Mouse (Mus musculus): Measurements from ENCODE around the gene Nkiras1.
"Not testable (repeated sequence)": the region's sequence is repeated elsewhere in the genome, so short reads cannot be mapped to it uniquely, and the experiment has no call there.

The Nkiras1 gene

DNA sequence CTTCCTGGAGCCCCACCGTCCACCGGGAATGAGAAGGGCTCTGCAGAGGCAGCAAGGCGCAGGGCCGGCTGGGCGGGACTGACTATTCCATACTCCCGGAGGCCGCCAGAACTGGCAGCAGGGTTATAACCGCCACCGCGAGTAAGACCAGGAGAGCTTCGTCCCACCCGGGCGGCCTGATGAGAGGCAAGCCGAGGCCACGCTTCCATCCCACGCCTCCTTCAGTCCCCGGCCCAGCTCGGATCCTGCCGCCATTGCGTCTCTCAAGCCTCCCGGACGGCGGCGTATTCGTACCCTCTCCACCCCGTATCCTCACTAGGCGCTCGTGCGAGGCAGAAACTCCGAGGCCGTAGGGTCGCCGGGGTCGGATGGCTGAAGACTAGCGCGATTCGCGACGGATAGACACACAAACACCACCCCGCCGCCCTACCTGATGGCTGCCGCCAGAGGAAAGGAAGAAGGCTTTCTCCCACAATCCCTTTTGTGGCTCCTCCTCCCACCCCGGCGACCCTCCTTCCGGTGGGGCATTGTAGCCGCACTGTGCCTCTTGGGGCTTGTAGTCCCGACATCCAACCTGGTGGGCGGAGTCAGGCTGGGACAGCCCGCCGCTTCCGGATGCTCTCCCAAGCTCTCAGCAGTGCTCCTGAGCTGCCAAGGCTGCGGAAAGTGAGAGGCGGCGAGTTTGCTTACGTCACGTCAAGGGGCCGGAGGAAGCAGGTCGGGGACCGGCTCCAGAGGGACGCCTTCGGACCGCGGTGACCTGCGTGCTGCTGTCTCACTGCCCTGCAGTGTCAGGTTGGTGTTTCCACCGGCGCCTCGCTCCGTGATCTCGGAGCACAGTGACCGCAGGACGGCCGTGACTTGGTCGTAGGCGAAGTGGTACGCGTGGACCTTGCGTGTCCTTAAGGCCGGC is at the start of gene Nkiras1, which contains the start of gene Rpl15:
Gene Nkiras1, plus strand, starts transcription at position 608 of the 913 bp plus-strand sequence.
Gene Rpl15, minus strand, starts transcription at position 863 of the 913 bp plus-strand sequence.
- peak; percentile 88 to 91 for DNase-seq (ENCODE audit: low spot score in 2 of 2)

DNA sequence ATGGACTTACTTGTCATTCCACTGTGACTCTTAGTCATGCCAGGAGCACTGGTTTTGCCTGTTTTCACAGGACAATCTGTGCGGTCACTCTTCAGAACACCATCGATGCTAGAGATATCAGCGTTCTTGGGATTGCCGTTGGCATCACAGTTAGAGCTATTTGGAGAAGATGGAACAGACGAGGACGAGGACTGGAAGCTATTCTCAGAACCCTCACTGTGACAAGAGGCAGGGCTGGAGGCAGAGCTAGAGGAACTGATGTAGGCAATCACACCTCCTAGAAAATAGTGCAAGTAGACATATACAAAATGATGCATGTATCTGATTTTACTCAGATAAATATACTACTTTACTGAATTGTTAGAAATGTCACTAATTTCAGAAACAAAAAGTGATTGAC is 49.0 kb upstream of the Nkiras1 start:
- no peak for DNase-seq (ENCODE audit: low spot score in 2 of 2)

DNA sequence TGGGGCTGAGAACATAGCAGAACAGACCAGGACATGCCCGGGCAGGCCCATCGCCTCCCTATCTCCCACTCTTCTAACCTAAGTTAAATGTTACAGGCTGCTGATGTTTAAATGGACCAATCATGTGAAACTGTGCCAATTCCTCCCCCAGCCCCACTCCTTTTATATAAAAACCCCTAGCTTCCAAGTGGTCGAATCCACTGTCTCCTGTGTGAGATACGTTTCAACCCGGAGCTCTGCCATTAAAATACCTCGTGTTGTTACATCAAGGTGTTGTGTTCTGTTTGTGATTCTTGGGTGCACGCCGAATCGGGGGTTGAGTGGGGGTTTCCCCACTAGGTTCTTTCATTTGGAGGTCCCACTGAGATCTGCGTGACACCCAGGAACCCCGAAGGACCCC is 45.5 kb upstream of the Nkiras1 start:
- not testable (repeated sequence) for DNase-seq (ENCODE audit: low spot score in 2 of 2)

DNA sequence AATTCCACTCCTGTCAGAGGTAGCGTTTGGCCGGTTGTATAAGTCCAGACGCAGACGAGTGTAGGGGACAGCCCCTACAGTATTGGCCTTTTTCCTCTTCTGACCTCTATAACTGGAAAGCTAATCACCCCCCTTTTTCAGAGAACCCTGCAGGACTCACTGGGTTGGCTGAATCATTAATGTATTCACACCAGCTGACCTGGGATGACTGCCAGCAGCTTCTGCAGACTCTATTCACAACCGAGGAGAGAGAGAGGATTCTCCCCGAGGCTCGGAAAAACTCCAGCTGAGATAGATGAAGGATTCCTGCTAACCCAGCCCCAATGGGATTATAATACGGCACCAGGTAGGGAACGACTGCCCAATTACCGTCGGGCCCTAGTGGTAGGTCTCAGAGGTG is 44.8 kb upstream of the Nkiras1 start:
- DNase-seq (ENCODE audit: low spot score in 2 of 2), result not testable (repeated sequence)

DNA sequence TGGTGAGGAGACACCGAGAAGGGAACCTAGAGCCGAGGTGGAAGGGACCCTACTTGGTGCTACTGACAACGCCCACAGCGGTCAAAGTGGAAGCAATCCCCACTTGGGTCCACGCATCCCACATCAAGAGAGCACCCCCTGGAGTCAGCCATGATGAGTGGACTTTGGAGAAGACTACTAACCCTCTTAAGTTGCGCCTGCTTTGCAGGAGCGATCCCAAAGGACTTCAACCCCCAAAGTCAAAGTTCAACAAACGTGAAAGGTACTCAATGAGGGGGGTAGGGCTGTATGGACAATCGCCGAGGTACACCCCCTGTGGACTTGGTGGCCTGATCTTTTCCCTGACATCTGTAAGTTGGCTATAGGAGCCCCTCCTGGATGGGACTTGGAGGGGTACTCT is 41.2 kb upstream of the Nkiras1 start:
- not testable (repeated sequence) for DNase-seq (ENCODE audit: low spot score in 2 of 2)

DNA sequence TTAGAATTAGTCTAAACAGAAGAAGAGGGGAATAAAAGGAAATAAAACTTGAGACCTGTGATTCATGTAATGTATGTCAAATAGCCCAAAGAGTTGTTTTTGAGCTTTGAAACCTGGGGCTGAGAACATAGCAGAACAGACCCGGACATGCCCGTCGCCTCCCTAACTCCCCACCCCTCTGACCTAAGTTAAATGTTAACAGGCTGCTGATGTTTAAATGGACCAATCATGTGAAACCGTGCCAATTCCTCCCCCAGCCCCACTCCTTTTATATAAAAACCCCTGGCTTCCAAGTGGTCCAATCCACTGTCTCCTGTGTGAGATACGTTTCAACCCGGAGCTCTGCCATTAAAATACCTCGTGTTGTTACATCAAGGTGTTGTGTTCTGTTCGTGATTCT is 39.1 kb upstream of the Nkiras1 start:
- DNase-seq (ENCODE audit: low spot score in 2 of 2), result not testable (repeated sequence)

DNA sequence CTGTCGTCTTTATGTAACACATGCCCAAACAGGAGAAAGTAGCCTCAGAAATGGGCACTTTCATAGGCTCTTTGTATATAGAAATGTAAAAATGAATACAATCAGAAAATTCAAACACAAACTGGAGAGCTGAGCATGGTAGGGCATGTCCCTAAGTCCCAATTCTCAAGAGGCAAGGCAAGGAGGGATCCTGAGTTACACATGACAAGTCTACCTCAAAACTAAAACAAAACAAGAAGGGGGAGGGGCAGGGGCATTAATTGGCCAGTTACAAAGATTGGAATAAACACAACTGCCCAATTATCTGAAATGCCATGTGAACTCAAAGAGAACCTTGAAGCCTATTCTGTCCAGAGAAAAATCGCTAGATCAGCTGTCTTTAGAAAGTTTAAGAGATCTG is 37.9 kb upstream of the Nkiras1 start:
- no peak for DNase-seq (ENCODE audit: low spot score in 2 of 2)

DNA sequence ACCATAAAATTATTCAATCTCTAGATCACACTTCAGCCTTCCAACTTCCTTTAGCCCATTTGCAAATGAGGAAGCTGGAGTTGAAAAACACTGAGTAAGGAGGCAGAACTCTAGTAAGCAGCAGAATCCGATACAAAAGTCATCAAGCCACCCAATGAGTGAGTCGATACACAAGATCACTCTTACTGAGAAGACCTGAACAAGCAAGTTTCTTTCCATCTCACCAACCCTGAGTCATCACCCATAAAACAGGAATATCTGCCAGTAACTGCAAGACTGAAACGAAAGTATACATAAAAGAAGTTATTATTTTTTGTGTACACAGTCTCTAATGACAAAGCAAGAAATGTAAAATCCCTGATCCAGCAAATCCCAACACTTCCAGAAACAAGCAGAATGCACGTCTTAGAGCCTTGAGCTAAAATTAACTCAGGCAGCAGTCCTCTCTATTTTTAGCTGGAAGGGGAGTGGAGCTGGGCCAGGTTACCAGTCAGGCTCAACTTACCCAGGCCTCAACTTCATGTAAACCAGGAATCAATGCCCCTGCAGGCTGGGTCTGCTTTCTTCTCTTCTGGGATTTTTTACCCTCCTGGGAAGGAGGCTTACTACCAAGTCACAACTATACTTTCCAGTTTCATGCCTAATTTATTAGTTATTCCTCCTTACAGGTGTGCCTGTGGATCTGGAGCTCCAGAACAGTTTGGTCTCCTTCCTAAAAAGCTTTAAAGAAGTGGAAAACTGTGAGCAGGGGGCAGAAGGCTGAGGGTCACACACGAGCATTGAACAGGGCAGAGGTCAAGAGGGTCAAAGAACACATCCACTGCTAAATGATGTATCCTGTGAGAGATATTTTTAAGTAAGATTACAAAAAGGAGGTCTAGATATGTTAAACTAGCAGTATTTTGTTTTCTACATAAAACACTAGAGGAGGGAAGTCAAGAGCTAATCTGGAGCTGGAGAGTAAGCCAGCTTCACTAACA is 36.7 kb upstream of the Nkiras1 start:
- no peak for DNase-seq (ENCODE audit: low spot score in 2 of 2)

DNA sequence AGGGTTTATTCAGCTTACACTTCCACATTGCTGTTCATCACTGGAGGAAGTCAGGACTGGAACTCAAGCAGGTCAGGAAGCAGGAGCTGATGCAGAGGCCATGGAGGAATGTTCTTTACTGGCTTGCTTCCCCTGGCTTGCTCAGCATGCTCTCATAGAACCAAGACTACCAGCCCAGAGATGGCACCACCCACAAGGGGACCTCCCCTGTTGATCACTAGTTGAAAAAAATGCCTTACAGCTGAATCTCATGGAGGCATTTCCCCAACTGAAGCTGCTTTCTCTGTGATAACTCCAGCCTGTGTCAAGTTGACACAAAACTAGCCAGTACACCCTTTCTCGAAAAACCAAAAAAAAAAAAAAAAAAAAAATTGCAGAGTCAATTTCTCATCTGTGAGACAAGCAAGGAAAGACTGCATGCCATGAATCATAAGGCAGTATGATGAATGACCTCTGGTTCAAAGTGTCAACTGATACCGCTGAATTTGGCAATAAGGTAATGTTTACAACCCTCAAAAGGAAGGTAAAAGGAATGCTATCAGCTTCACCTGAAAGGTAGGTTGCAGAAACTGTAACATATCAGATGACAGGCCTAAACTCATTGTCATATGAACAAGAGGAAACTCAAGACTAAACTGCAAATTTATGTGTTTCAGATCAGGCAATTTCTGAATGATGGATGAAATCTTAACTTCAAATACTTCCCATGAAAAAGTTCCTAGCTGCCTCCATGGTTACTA is 34.3 kb upstream of the Nkiras1 start:
- DNase-seq (ENCODE audit: low spot score in 2 of 2), result not testable (repeated sequence)

DNA sequence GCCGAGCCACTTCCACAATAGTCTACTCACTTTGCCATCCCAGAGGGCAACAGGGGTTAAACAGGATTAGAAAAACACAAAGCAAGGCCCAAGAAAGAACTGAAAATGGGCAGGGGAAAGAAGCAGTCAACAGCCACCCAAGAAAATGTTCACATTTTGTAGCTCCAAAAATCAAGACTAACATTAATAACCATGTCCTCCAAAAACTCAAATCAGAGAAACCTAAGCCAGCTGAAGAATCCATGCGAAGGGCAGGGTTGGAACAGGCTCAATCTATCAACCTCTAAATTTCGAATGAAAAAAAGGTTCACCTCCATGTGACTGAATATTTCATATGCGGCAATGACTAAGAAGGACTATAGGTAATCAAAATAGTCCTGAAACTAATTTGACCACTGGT is 33.6 kb upstream of the Nkiras1 start:
- no peak for DNase-seq (ENCODE audit: low spot score in 2 of 2)

DNA sequence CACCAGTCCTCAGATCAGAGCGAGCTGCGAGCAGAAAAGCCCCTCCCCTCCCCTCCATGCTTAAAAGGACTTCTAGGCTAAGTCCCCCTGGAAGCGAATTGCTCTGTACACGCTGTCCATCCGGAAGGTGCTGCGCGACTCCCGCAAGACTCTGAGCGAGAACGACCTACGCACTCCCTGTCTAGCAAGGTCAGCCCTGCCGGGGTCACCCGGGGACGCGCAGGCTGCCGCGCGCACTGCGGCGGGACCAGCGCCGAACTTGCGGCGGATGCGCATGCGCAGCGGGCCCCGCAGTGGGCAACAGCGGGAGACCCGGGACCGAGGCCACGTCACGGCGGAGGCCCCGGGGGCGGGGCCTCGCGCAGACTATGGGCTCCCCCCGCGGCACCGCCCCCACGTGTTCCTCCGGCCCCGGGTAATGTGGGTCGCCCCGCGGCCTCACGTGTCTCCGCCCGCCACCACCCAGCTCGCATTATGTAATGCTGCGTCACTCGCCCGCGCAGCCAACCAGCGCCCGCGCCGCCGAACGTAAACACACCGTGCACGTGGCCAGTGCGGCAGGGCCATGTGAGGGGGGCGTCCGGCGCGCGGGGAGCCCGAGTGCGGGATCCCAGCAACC is 32.7 kb upstream of the Nkiras1 start:
- DNase-seq (ENCODE audit: low spot score in 2 of 2), result peak; percentile 85 to 89

DNA sequence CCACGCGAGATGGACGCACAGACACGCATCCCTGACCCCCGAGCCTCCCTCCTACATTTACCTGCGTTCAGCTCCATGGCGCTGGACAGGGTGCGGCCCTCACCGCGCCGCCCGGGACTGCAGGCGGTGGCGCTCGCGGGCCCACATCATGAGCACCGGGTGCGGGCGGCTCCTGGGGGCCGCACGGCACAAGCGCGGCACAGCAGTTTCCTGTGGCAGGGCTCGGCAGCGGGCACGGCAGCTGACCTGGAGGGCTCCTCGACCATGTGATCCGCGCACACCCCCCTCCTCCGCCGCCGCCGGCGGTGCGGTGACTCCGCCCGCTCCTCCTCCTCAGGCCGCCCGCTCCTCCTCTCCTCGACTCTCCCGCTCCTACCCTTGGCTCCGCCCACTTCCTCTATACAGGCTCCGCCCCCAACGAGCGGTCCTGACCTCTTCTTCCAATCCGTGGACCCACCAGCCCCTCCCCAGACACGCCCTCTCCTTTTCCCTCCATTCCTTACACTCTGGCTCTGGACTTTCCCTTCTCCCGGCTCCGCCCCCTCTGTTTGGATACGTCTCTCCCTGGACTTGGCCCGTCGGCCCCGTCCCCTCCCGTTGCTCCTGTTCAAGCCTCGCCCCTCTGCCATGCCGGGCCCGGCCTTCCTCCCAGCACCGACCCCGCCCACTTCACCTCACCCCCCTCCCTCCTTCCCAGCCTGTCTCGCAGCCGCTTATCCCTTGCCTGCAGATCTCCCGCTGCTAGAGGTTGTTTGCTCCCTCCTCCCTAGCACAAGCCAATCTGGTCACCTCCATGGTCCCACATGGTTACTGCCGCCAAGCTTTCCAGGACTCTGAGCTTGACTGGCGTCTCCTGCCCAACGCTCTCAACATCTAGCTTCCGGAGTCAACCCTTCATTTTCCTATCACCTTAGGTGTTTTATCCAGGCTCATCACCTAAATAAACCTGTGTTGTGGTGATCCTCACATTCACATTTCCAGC is 31.9 kb upstream of the Nkiras1 start, which contains the start of gene Nr1d2:
Gene Nr1d2, minus strand, starts transcription at position 378 of the 982 bp plus-strand sequence.
- DNase-seq (ENCODE audit: low spot score in 2 of 2), result peak; percentile 82 to 84

DNA sequence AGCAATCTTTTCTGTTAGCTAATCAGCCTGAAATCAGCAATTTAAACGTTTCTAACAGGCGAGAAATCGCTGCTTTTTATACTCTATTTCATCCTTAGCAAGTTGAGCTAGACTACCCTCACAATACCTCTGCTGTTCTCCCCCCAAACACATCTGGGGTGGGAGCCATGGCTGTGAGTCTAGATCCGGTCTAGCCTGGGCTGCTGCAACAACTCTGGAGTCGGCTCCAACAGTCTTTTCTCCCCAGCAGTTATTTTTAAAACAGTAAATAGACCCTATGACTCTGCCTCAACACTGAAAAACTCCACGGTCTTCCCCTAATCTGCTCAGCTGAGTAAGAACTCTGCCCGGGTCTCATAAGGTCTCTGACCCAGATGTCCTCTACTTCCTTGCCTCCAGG is 30.8 kb upstream of the Nkiras1 start:
- no peak for DNase-seq (ENCODE audit: low spot score in 2 of 2)

DNA sequence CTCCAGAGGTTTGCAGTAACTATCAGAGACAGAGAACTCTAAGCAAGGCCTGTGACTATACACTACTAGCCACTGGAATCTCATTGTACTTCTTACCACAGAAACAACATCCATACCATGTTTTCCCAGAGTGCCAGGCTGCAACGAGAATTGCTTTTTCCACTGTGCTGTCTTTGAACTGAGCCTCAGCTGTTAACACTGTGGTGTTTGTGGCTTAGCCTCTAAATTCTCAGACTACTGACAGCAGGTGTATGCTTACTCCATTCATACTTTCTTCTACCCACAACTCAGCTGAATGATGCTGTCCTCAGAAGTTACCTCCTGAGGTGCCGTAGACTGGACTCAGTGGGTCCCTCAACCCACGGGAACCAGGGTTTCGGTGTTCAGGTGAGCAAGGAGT is 29.1 kb upstream of the Nkiras1 start:
- DNase-seq (ENCODE audit: low spot score in 2 of 2), result no peak

DNA sequence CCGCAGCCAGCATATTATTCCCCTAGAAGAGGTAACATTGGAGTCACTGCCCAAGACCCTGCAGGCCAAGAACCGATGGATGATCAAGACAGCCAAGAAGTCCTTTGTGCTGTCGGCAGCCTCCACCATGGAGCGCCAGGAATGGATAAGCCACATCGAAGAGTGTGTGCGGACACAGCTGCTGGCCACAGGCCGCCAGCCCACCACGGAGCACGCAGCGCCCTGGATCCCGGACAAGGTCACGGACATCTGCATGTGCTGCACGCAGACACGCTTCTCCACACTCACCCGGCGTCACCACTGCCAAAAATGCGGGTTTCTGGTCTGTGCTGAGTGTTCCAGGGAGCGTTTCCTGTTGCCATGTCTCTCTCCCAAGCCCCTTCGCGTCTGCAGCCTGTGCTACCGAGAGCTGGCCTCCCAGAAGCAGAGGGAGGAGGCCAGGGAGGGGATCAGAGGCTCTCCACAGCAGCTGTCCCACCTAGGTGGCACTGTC is 28.3 kb upstream of the Nkiras1 start:
- no peak for DNase-seq (ENCODE audit: low spot score in 2 of 2)

DNA sequence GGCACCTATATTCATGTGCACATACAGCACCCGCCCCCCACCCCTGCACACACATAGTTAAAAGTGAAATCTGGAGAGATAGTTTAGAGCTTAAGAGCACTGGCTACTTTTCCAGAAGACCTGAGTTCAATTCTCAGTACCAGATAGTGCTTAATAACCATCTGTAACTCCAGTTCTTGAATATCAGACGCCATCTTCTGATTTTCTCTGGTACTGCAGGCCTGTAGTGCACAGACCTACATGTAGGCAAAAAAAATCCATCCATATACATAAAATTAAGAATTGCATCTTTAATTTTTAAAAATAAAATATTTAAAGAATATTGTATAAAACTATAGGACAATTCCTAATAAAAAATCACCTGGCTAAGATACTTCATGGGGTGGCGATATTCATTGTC is 9.7 kb upstream of the Nkiras1 start:
- no peak for DNase-seq (ENCODE audit: low spot score in 2 of 2)

DNA sequence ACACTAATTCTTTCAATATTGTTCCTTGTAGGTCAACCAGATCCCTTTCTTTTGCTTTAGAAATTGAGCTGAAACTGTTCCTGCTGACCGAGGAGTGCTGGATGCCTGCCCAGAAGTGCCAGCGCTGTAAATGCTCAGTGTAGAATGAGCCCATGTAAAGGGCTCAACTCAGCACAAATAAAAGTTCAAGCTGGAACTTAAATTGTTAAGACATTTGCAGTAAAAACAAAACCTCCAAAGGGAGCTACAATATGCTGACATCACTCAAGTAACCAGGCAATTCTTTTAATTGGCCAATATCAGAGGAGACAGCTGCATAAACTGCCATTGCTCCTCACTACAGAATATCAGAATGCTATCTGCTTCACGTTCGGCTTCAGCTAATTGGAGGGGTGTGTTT is 7.5 kb upstream of the Nkiras1 start:
- no peak for DNase-seq (ENCODE audit: low spot score in 2 of 2)

DNA sequence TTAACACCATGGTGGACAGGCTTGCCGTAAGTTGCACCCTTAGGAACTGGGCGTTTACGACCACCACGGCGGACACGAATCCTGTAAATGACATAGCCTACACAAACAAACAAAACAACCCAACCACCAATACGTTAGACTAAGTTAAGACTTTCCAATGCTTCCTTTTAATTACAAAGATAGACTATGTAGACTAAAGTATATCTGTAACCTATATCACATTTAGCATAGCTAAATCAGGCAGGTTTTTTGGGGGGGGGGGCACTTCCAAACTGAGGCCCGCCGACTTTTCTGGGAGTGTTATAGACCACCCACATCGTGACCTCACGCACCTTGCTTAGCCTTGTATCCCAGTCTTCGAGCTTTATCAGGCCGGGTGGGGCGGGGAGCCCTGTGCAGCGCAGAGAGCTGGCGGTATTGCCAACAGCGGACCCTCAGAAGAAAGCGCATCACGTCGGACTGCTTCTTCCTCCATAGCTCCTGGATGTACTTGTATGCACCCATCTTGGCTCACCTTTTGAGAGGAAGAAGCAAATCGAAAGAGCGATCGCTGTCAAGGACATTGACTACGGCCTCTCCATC is 898 bp upstream of the Nkiras1 start:
- DNase-seq (ENCODE audit: low spot score in 2 of 2), result not testable (repeated sequence)

DNA sequence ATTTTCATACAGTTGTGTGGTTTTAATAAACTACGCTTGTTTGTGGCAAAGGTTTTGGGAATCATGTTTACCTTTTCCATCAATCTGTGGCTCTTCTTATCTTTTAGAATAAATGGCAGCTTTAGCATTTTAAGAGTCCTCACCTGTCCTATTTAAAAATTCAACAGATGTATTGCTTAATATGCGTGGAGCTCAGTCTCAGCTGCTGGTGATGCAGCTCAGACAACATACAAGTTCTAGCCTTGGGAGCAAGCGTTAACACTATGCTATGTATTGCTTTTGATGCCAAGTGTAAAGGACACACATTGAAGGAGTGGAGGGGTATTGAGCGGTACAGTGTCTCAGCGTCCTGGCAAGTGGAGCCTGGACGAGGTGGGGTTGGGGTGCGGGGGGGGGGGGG is 730 bp downstream of the Nkiras1 start:
- no peak for DNase-seq (ENCODE audit: low spot score in 2 of 2)

Measured in spleen, postnatal 14 days (tissue).